Mouse (Mus musculus) heart, adult 2 months (tissue): ENCODE data around the gene Ddah2.

Experiments used
- CTCF ChIP-seq: fragments of 200-600 bp; IDR thresholded peaks from 2 replicates; pipeline ENCODE4 v1.8.1; 2022; ENCODE audit warnings: antibody characterized with exemption, mild to moderate bottlenecking, moderate library complexity
- POLR2A ChIP-seq: fragments of 200-500 bp; IDR thresholded peaks from 2 replicates; pipeline ENCODE4 v1.6.1; 2011; ENCODE audit warnings: mild to moderate bottlenecking, low read depth, low read length, control low read depth; ENCODE audit not compliant: insufficient read depth

DNA sequence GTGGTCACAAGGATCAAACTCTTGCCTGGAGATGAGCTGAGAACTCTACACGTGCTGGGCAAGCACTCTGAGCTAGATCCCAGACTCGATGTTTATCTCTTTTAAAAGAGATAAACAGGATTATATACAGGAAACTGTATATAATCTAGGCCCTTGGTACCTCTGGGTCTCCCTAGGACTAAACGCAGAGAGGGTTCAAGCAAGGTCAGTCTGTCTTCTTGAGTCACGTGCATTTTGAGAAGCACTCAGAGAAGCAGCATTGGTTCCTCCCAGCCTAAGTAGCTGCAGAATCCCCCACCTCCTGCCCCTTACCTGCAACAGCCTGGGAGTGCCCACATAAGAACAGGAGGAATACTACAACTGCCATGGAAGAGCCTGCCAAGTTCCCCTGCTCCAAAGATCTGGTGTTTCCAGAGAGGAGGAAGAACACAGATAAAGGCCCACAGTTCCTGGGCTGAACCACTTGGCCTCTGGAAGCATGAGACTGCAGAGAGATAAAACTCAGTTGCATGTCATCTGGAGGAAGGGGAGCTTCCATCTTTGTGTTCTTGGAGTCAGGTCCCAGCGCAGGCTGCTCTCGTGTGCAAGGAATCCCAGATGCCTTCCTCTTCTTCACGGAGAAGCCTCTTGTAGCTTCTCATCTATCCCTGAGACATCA is 26.5 kb downstream of the Ddah2 start, which contains the start of gene Ly6g6f:
- TF ChIP-seq CTCF (no peak), POLR2A (no peak)
